Mouse (Mus musculus) ES-Bruce4 (cell line): ENCODE measurements around the gene Rtn3.

Experiments
- CTCF ChIP-seq: IDR thresholded peaks from one replicate; pipeline ENCODE4 v1.8.1; 2011; ENCODE audit warnings: low read depth, low read length
- POLR2A ChIP-seq: IDR thresholded peaks from one replicate; pipeline ENCODE4 v1.8.1; 2011; ENCODE audit warnings: low read length; ENCODE audit not compliant: insufficient read depth

- TF ChIP-seq POLR2A = no peak
- no peak for TF ChIP-seq CTCF
Observed at GRCm38 (mm10) chr19:7382248-7382902, 100.7 kb downstream of the Rtn3 start.
